Mouse (Mus musculus) stomach, postnatal 0 days (tissue): Measurements from ENCODE around the gene Idh3a. TPM values are rescaled to one million over a fixed set of nuclear protein-coding genes. Genes with fewer than 3 reads are reported as not detected.

Source experiments
- ATAC-seq: fragments of 200-750 bp; cut with Nextera tagmentation; 2 replicates; pipeline ENCODE4 v1.8.0; 2017; ENCODE audit not compliant: low FRiP score, low TSS enrichment
- DNase-seq: peaks from one replicate; pipeline ENCODE4 v3.0.0-alpha.2; 2016; ENCODE audit warnings: low spot score
- H3K27ac ChIP-seq: fragments of 300-500 bp; sonication (generic); replicated peaks from 2 replicates; pipeline ENCODE4 v1.5.1; 2014; ENCODE audit warnings: mild to moderate bottlenecking, control low read depth
- H3K27me3 ChIP-seq: fragments of 300-500 bp; sonication (generic); 2 replicates; pipeline ENCODE4 v1.6.1; 2014; ENCODE audit warnings: low read length; ENCODE audit not compliant: control insufficient read depth, insufficient read depth
- H3K36me3 ChIP-seq: fragments of 300-500 bp; sonication (generic); 2 replicates; pipeline ENCODE4 v1.6.1; 2014; ENCODE audit warnings: low read length, mixed read lengths; ENCODE audit not compliant: control insufficient read depth, insufficient read depth
- H3K4me1 ChIP-seq: fragments of 300-500 bp; sonication (generic); replicated peaks from 2 replicates; pipeline ENCODE4 v1.6.1; 2014; ENCODE audit warnings: antibody characterized with exemption; ENCODE audit not compliant: control insufficient read depth, insufficient read depth
- H3K4me2 ChIP-seq: fragments of 300-500 bp; sonication (generic); replicated peaks from 2 replicates; pipeline ENCODE4 v1.6.1; 2014; ENCODE audit warnings: low read depth, mild to moderate bottlenecking, control low read depth, moderate library complexity
- H3K4me3 ChIP-seq: fragments of 300-500 bp; sonication (generic); 2 replicates; pipeline ENCODE4 v1.5.1; 2014; ENCODE audit warnings: low read depth, low read length, control low read depth
- H3K9ac ChIP-seq: fragments of 300-500 bp; sonication (generic); 2 replicates; pipeline ENCODE4 v1.6.1; 2014; ENCODE audit warnings: mild to moderate bottlenecking, low read length, control low read depth, mixed read lengths
- H3K9me3 ChIP-seq: fragments of 300-500 bp; sonication (generic); 2 replicates; pipeline ENCODE4 v1.6.1; 2016; ENCODE audit warnings: low read length; ENCODE audit not compliant: control insufficient read depth
- CTCF ChIP-seq: IDR thresholded peaks from 2 replicates; pipeline ENCODE4 v1.5.1; 2016; ENCODE audit warnings: antibody characterized with exemption, low read depth, mild to moderate bottlenecking, moderate library complexity
- EP300 ChIP-seq: optimal IDR thresholded peaks from 2 replicates; pipeline ENCODE3; 2016; ENCODE audit warnings: antibody characterized with exemption
- WGBS: fragments of 180-500 bp; shearing (Covaris S2); extraction: QIAGEN DNeasy Blood & Tissue Kit; methylation state at CpG from one replicate; pipeline ENCODE4 v1.1.7; 2014; 5-methylcytosine and 5-hydroxymethylcytosine counted together
- polyA plus RNA-seq: library from polyadenylated mRNA; unstranded; fragments of >200 nt; fragmentation: Nextera tagmentation; extraction: Ambion mirVana; gene quantifications from 2 replicates; pipeline ENCODE4 v1.2.1, GENCODE M21; 2015

Idh3a gene
- polyA plus RNA-seq, 1 experiment from 2014 or later: 105 TPM

GRCm38 (mm10) chr9:54544212-54544953, 41.8 kb upstream of the Idh3a start:
- Histone ChIP-seq H3K9me3 (no peaks in the 10 kb centered on the region), H3K27ac (no peak overlapping the region), H3K9ac (no peak overlapping the region), H3K4me3 (no peak overlapping the region), H3K4me1 (no peaks in the 10 kb centered on the region), H3K4me2 (no peak overlapping the region), H3K36me3 (no peaks in the 10 kb centered on the region), H3K27me3 (no peaks in the 10 kb centered on the region)
- no peak for TF ChIP-seq CTCF
- ATAC-seq (no peak), DNase-seq (no peak)
- 79% methylated on average over 9 of the region's 9 CpGs for WGBS

GRCm38 (mm10) chr9:54544954-54545315, 41.2 kb upstream of the Idh3a start:
- H3K27me3 ChIP-seq: no peaks in the 10 kb centered on the region
- no peak overlapping the region for H3K27ac ChIP-seq
- H3K9me3 ChIP-seq: no peaks in the 10 kb centered on the region
- WGBS: 89% methylated on average over 4 of the region's 4 CpGs
- H3K4me3 ChIP-seq: no peak overlapping the region
- H3K9ac ChIP-seq: no peak overlapping the region
- TF ChIP-seq EP300 (no peak), CTCF (no peak)
- no peak overlapping the region for H3K4me2 ChIP-seq
- no peak for ATAC-seq
- H3K36me3 ChIP-seq: no peaks in the 10 kb centered on the region
- H3K4me1 ChIP-seq: no peaks in the 10 kb centered on the region
- no peak for DNase-seq

GRCm38 (mm10) chr9:54547536-54547935, 38.6 kb upstream of the Idh3a start:
- no peak overlapping the region for H3K27ac ChIP-seq
- H3K4me2 ChIP-seq: no peak overlapping the region
- H3K9me3 ChIP-seq: no peaks in the 10 kb centered on the region
- no peaks in the 10 kb centered on the region for H3K36me3 ChIP-seq
- DNase-seq (peak; percentile 59), ATAC-seq (no peak)
- no peaks in the 10 kb centered on the region for H3K4me1 ChIP-seq
- no peak overlapping the region for H3K4me3 ChIP-seq
- no peaks in the 10 kb centered on the region for H3K27me3 ChIP-seq
- 11% methylated on average over 5 of the region's 5 CpGs for WGBS
- TF ChIP-seq EP300 (no peak), CTCF (peak; percentile 80)
- no peak overlapping the region for H3K9ac ChIP-seq

DNA sequence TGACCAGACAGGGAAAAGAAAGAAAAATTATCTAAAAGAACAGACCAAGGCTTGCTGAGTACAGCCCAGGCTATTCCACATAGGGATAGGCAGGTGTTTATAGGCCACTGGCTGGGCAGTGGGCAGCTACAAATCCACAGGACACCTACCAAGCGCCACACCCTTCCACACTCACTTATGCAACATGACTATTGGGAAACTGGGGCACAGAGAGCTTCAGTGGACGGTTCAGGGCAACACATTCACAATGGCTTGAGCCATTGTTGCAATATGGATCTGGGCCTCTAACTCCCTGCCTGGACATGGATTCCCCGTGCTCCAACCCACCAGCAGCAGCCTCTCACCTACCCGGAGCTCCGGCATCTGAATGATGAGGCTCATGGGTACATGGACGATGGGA, 36.7 kb upstream of the Idh3a start:
- DNase-seq: no peak
- no peaks in the 10 kb centered on the region for H3K9me3 ChIP-seq
- no peak overlapping the region for H3K9ac ChIP-seq
- no peak overlapping the region for H3K4me3 ChIP-seq
- no peak overlapping the region for H3K27ac ChIP-seq
- 92% methylated on average over 6 of the region's 6 CpGs for WGBS
- TF ChIP-seq EP300: no peak
- TF ChIP-seq CTCF: no peak
- H3K4me1 ChIP-seq: no peaks in the 10 kb centered on the region
- ATAC-seq: no peak
- H3K27me3 ChIP-seq: no peaks in the 10 kb centered on the region
- no peak overlapping the region for H3K4me2 ChIP-seq
- H3K36me3 ChIP-seq: no peaks in the 10 kb centered on the region

DNA sequence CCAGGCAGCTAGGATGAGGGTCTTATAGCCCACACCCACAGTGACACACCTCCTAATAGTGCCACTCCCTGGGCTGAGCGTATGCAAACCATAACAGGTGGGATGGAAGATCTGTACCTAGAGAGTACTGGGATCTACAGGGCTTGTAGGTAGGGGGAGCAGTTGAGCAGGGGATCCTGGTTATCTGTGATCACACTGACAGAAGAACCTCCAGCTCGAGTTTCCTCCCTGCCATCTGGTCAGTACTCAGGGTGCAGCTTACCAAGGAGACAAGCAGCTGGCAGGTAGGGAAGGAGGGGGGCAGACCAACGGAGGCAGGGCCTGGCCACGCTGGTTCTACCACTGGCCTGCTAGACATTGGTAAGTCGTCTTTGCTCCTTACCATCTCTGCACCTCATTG, 33.7 kb upstream of the Idh3a start:
- Histone ChIP-seq H3K4me1 (no peaks in the 10 kb centered on the region), H3K9ac (no peak overlapping the region), H3K27me3 (no peaks in the 10 kb centered on the region), H3K4me2 (no peak overlapping the region), H3K36me3 (no peaks in the 10 kb centered on the region), H3K9me3 (no peaks in the 10 kb centered on the region), H3K27ac (no peak overlapping the region), H3K4me3 (no peak overlapping the region)
- ATAC-seq (no peak), DNase-seq (peak; percentile 21)
- WGBS: 24% methylated on average over 5 of the region's 5 CpGs
- no peak for TF ChIP-seq EP300
- peak; percentile 64 for TF ChIP-seq CTCF

DNA sequence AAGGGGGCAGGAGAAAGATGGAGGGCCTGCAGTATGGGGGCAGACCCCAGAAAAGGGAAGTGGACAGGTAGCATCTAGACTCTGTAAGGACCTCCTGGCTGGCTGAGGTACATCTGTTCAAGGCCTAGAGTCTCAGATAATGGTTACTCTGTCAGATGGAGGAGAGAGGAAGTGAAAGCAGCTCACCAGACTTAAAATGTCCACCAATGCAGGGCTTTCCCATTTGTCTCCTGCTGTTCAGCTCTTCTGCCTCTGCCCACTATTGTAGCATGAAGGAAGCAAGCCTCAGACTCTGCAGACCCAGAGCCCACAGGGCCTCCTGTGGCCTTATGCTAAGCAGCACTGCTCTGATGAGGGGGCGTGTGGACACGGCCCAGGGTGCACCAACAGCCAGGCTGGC, 31.1 kb upstream of the Idh3a start:
- Histone ChIP-seq H3K27me3 (no peaks in the 10 kb centered on the region), H3K9me3 (no peaks in the 10 kb centered on the region), H3K36me3 (no peaks in the 10 kb centered on the region), H3K27ac (no peak overlapping the region), H3K4me3 (no peak overlapping the region), H3K9ac (no peak overlapping the region), H3K4me1 (peaks cover 2% of the 10 kb centered on the region; the same call in 1 of the 2 replicates), H3K4me2 (no peak overlapping the region)
- WGBS: 54% methylated on average over 2 of the region's 2 CpGs
- TF ChIP-seq CTCF: no peak
- no peak for TF ChIP-seq EP300
- ATAC-seq (no peak), DNase-seq (no peak)
